Mouse (Mus musculus) CH12F3 (cell line): ENCODE results near the gene B4galnt4.

Experiments
- in situ Hi-C: fragments of 300-500 bp; cut with MboI; formaldehyde crosslinking; loops from 2 replicates; pipeline ENCODE4 v1.14.3; 2020; ENCODE audit warnings: low sequenced_read_pairs

The B4galnt4 gene

GRCm38 (mm10) chr7:141099911-141100691, 39.2 kb downstream of the B4galnt4 start, which contains the start of gene Sigirr:
TSS of gene Sigirr (minus strand) at chr7:141100572.
- in situ Hi-C loops = loop anchor here (5.0 to 25.0 kb wide), 2 partner anchors 72 to 262 kb away; partner anchors contain the start of gene Rnh1

DNA sequence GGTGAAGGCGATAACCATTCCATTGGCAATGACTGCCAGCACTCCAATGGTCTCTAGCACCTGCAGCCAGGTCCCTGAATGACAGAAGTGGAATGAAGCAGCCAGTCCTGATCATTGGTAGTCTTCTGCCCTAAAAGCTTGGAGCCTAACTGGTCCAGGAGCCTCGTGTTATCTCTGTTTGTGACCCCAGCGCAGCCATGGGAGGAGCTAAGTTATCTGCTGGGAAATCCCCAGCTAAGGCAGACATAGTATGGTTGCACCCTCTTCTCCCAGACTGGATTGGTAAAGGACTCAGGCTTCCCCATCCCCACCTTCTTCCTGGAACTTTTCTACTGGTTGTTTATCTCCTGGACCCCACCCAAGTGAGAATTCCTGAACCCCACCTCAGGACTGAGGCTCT, 42.3 kb downstream of the B4galnt4 start:
- in situ Hi-C loops = no loop called here

DNA sequence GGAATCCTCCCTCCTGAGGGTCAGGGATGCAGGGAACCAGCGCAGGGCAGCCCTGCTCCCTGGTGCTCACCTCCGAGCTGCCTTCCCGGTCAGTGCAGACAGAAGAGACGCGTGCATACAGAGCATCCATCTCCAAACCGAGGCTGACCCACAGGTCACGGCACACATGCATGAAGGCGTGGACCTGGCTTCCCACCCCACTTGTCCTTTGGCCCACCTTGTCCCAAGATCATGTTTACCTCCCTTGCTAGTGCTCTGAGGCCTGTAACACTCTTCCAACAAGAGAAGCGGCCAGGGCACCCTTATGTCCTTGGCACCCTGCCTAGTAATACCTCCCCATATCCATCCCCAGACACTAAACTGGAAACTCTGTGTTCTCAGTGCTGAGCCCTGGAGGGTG, 55.0 kb downstream of the B4galnt4 start:
- in situ Hi-C loops = no loop called here

DNA sequence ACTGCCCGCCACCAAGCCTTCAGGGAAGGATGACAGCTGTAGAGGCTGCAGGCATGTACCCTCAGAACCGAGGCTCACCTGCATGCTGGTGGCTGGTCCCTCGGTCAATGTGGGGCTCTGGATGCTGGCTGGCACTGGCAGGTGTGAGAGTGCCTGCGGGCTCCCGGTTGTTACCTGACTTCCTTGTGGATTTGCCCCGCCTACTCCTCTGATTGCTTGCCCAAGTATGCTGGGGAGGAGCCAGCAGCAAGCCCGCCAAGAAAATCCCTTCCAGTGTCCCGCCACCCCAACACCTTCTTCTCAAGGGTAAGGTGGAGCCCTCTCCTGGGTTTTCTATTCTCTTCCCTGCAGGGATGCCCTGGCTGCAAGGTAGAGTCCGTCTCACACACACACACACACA, 56.7 kb downstream of the B4galnt4 start, which contains the start of gene Ano9:
TSS of gene Ano9 (minus strand) at position 171 of the 400 bp plus-strand sequence.
- in situ Hi-C loops = no loop called here

GRCm38 (mm10) chr7:141119487-141119886, 58.6 kb downstream of the B4galnt4 start:
- in situ Hi-C loops = no loop called here

GRCm38 (mm10) chr7:141120605-141121004, 59.7 kb downstream of the B4galnt4 start:
- in situ Hi-C loops = no loop called here

GRCm38 (mm10) chr7:141121051-141121531, 60.2 kb downstream of the B4galnt4 start:
- in situ Hi-C loops = no loop called here
